Mouse (Mus musculus) adipocyte (in vitro differentiated cells): ENCODE measurements around the gene Gm21788.
"Not testable (repeated sequence)": the region's sequence is repeated elsewhere in the genome, so short reads cannot be mapped to it uniquely, and the experiment has no call there.

Experiments
- DNase-seq: peaks from one replicate; pipeline ENCODE4 v3.0.0-alpha.2; 2016; ENCODE audit warnings: low spot score

Gm21788 gene

GRCm38 (mm10) chrY:7404710-7405109, at the start of gene Gm21788:
Gene Gm21788 (plus strand): TSS chrY:7405010.
- not testable (repeated sequence) for DNase-seq
